Mouse (Mus musculus): ENCODE data around the gene Cyp2c69. TPM values are rescaled to one million over a fixed set of nuclear protein-coding genes. Genes with fewer than 3 reads are reported as not detected.

Gene Cyp2c69
- total and polyA plus RNA-seq, 3 experiments: not detected

Other genes starting within 250 kb of the Cyp2c69 start
- gene Cyp2c67, start 237.7 kb downstream of the Cyp2c69 start, total RNA-seq (2012; rRNA removed): not detected in 2 replicates
- not detected for gene Cyp2c67, start 237.7 kb downstream of the Cyp2c69 start, polyA plus RNA-seq (2012; ENCODE audit: insufficient read depth in 1 of 2, insufficient read length in 2 of 2, low read depth in 1 of 2, low replicate concordance in 2 of 2, missing spikeins in 1 of 2)
- not detected in 2 replicates for gene Cyp2c68, start 145.7 kb downstream of the Cyp2c69 start, total RNA-seq (2012; rRNA removed)
- not detected for gene Cyp2c68, start 145.7 kb downstream of the Cyp2c69 start, polyA plus RNA-seq (2012; ENCODE audit: insufficient read depth in 1 of 2, insufficient read length in 2 of 2, low read depth in 1 of 2, low replicate concordance in 2 of 2, missing spikeins in 1 of 2)
- gene Cyp2c40, start 74.0 kb downstream of the Cyp2c69 start, total RNA-seq (2012; rRNA removed): not detected in 2 replicates
- gene Cyp2c40, start 74.0 kb downstream of the Cyp2c69 start, polyA plus RNA-seq (2012; ENCODE audit: insufficient read depth in 1 of 2, insufficient read length in 2 of 2, low read depth in 1 of 2, low replicate concordance in 2 of 2, missing spikeins in 1 of 2): not detected
- not detected in 2 replicates for gene Cyp2c37, start 105.6 kb upstream of the Cyp2c69 start, total RNA-seq (2012; rRNA removed)
- not detected for gene Cyp2c37, start 105.6 kb upstream of the Cyp2c69 start, polyA plus RNA-seq (2012; ENCODE audit: insufficient read depth in 1 of 2, insufficient read length in 2 of 2, low read depth in 1 of 2, low replicate concordance in 2 of 2, missing spikeins in 1 of 2)
- gene Cyp2c54, start 187.0 kb upstream of the Cyp2c69 start, total RNA-seq (2012; rRNA removed): not detected in 2 replicates
- not detected for gene Cyp2c54, start 187.0 kb upstream of the Cyp2c69 start, polyA plus RNA-seq (2012; ENCODE audit: insufficient read depth in 1 of 2, insufficient read length in 2 of 2, low read depth in 1 of 2, low replicate concordance in 2 of 2, missing spikeins in 1 of 2)
- gene Cyp2c50, start 202.9 kb upstream of the Cyp2c69 start, total RNA-seq (2012; rRNA removed): not detected in 2 replicates
- not detected for gene Cyp2c50, start 202.9 kb upstream of the Cyp2c69 start, polyA plus RNA-seq (2012; ENCODE audit: insufficient read depth in 1 of 2, insufficient read length in 2 of 2, low read depth in 1 of 2, low replicate concordance in 2 of 2, missing spikeins in 1 of 2)

All from MEL (cell line).